Mouse (Mus musculus) intestine, embryonic 14.5 days (tissue): ENCODE measurements around the gene 4933424G06Rik. TPM values are rescaled to one million over a fixed set of nuclear protein-coding genes. Genes with fewer than 3 reads are reported as not detected.

Experiments
- ATAC-seq: fragments of 200-750 bp; cut with Nextera tagmentation; replicated peaks from 2 replicates; pipeline ENCODE4 v1.8.0; 2017; ENCODE audit warnings: low read depth, moderate number of reproducible peaks, moderate TSS enrichment, moderate library complexity; ENCODE audit not compliant: low FRiP score, low TSS enrichment
- DNase-seq: peaks from one replicate; pipeline ENCODE4 v3.0.0-alpha.2; 2018; ENCODE audit warnings: low spot score
- H3K27ac ChIP-seq: fragments of 300-500 bp; sonication (generic); 2 replicates; pipeline ENCODE4 v1.5.1; 2014; ENCODE audit warnings: low read depth, mild to moderate bottlenecking, control low read depth
- H3K27me3 ChIP-seq: fragments of 300-500 bp; sonication (generic); replicated peaks from 2 replicates; pipeline ENCODE4 v1.6.1; 2014; ENCODE audit warnings: low read length, control low read depth; ENCODE audit not compliant: control insufficient read depth, insufficient read depth
- H3K36me3 ChIP-seq: fragments of 300-500 bp; sonication (generic); 2 replicates; pipeline ENCODE4 v1.6.1; 2014; ENCODE audit warnings: low read length, control low read depth; ENCODE audit not compliant: control insufficient read depth, insufficient read depth
- H3K4me1 ChIP-seq: fragments of 300-500 bp; sonication (generic); replicated peaks from 2 replicates; pipeline ENCODE4 v1.6.1; 2014; ENCODE audit warnings: low read length, control low read depth, mixed read lengths; ENCODE audit not compliant: control insufficient read depth, insufficient read depth
- H3K4me2 ChIP-seq: fragments of 300-500 bp; sonication (generic); 2 replicates; pipeline ENCODE4 v1.6.1; 2014; ENCODE audit warnings: low read length
- H3K4me3 ChIP-seq: fragments of 300-500 bp; sonication (generic); 2 replicates; pipeline ENCODE4 v1.5.1; 2014; ENCODE audit warnings: low read depth, low read length, control low read depth, mixed read lengths
- H3K9ac ChIP-seq: fragments of 300-500 bp; sonication (generic); 2 replicates; pipeline ENCODE4 v1.6.1; 2014; ENCODE audit warnings: mild to moderate bottlenecking, low read length
- H3K9me3 ChIP-seq: fragments of 300-500 bp; sonication (generic); 2 replicates; pipeline ENCODE4 v1.6.1; 2016; ENCODE audit warnings: low read length, control low read depth; ENCODE audit not compliant: control insufficient read depth
- WGBS: fragments of 180-500 bp; shearing (Covaris S2); extraction: QIAGEN DNeasy Blood & Tissue Kit; methylation state at CpG from one replicate; pipeline ENCODE4 v1.1.7; 2014; 5-methylcytosine and 5-hydroxymethylcytosine counted together
- polyA plus RNA-seq: library from polyadenylated mRNA; unstranded; fragments of >200 nt; fragmentation: Nextera tagmentation; extraction: Ambion mirVana; gene quantifications from 2 replicates; pipeline ENCODE4 v1.2.1, GENCODE M21; 2014

4933424G06Rik gene
- polyA plus RNA-seq, 1 experiment from 2014 or later, result not detected

- no peaks in the 10 kb centered on the region for H3K27me3 ChIP-seq
- no peaks in the 10 kb centered on the region for H3K9me3 ChIP-seq
- H3K4me2 ChIP-seq, result no peak overlapping the region
- no peak for DNase-seq
- no peak overlapping the region for H3K27ac ChIP-seq
- 53% methylated on average over 16 of the region's 16 CpGs for WGBS
- peaks cover 7% of the 10 kb centered on the region; the same call in 1 of the 2 replicates for H3K4me1 ChIP-seq
- ATAC-seq, result no peak
- no peak overlapping the region for H3K9ac ChIP-seq
- H3K36me3 ChIP-seq, result no peaks in the 10 kb centered on the region
- H3K4me3 ChIP-seq, result no peak overlapping the region
Observed at GRCm38 (mm10) chr1:36723146-36724056, 13.5 kb downstream of the 4933424G06Rik start.

DNA sequence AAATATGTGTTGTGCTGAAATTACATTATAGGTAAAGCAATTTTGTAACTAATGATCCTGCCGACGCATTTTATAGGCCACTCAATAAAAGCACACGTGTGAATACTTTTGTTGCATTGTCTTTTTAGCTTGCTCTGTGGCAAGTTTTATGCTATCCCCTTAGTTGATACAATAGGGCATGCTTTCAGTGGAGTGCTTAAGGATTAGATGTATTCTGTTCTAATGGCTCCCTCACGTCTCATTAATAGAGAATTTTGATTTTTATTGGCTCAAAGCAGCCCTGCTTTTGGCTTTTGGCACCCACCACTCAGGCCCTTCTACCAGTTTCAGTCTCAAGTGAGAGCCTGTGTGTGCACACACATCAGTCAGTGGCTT lies 14.1 kb downstream of the 4933424G06Rik start:
- no peak for ATAC-seq
- no peak overlapping the region for H3K9ac ChIP-seq
- peaks cover 7% of the 10 kb centered on the region; the same call in 1 of the 2 replicates for H3K4me1 ChIP-seq
- no peak overlapping the region for H3K4me2 ChIP-seq
- DNase-seq, result no peak
- no peaks in the 10 kb centered on the region for H3K9me3 ChIP-seq
- no peak overlapping the region for H3K4me3 ChIP-seq
- H3K36me3 ChIP-seq, result no peaks in the 10 kb centered on the region
- H3K27me3 ChIP-seq, result no peaks in the 10 kb centered on the region
- 69% methylated on average over 4 of the region's 4 CpGs for WGBS
- no peak overlapping the region for H3K27ac ChIP-seq

GRCm38 (mm10) chr1:36737300-36737699 lies 27.4 kb downstream of the 4933424G06Rik start:
- ATAC-seq, result peak; percentile 50; the same call in 1 of the 2 replicates
- 13% methylated on average over 4 of the region's 4 CpGs for WGBS
- H3K36me3 ChIP-seq, result no peaks in the 10 kb centered on the region
- no peaks in the 10 kb centered on the region for H3K9me3 ChIP-seq
- no peak overlapping the region for H3K27ac ChIP-seq
- no peak overlapping the region for H3K9ac ChIP-seq
- no peak overlapping the region for H3K4me2 ChIP-seq
- H3K27me3 ChIP-seq, result no peaks in the 10 kb centered on the region
- DNase-seq, result peak; percentile 91
- H3K4me1 ChIP-seq, result no peaks in the 10 kb centered on the region
- no peak overlapping the region for H3K4me3 ChIP-seq

DNA sequence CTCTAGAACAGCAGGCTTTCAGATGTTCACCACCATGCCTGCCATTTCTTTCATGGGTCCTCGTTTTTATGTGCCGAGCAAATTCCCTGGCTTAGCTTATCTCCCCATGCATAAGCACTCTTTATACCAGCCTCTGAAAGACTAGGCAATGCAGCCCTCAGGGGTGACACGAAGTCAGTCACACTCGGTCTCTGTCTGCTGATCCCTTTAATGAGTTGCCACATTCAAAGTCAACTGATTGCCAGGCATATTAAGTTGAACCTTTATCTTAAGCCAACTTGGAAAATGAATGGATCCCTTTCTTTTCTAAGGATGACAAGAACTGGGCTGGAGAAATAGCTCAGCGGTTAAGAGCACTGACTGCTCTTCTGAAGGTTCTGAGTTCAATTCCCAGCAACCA lies 29.3 kb downstream of the 4933424G06Rik start:
- Histone ChIP-seq H3K4me1 (peaks cover under 1% of the 10 kb centered on the region; the same call in 1 of the 2 replicates), H3K36me3 (no peaks in the 10 kb centered on the region), H3K9me3 (no peaks in the 10 kb centered on the region), H3K4me3 (no peak overlapping the region), H3K27ac (no peak overlapping the region), H3K4me2 (no peak overlapping the region), H3K27me3 (0 out of 2 replicates have a peak, but pooled peaks cover 4% of the 10 kb centered on the region), H3K9ac (no peak overlapping the region)
- DNase-seq, result no peak
- no peak for ATAC-seq
- WGBS, result 75% methylated on average over 5 of the region's 5 CpGs

GRCm38 (mm10) chr1:36743046-36743445 lies 33.1 kb downstream of the 4933424G06Rik start:
- no peak overlapping the region for H3K4me3 ChIP-seq
- DNase-seq (no peak), ATAC-seq (no peak)
- H3K9ac ChIP-seq, result no peak overlapping the region
- 0 out of 2 replicates have a peak, but pooled peaks cover 4% of the 10 kb centered on the region for H3K27me3 ChIP-seq
- H3K36me3 ChIP-seq, result no peaks in the 10 kb centered on the region
- H3K9me3 ChIP-seq, result no peaks in the 10 kb centered on the region
- no peak overlapping the region for H3K27ac ChIP-seq
- no peak overlapping the region for H3K4me2 ChIP-seq
- WGBS, result 79% methylated on average over 9 of the region's 9 CpGs
- peaks cover 4% of the 10 kb centered on the region; the same call in 1 of the 2 replicates for H3K4me1 ChIP-seq

- 25% methylated on average over 17 of the region's 17 CpGs for WGBS
- Histone ChIP-seq H3K36me3 (no peaks in the 10 kb centered on the region), H3K4me3 (no peak overlapping the region), H3K4me1 (peaks cover 4% of the 10 kb centered on the region; the same call in 1 of the 2 replicates), H3K9ac (no peak overlapping the region), H3K27ac (no peak overlapping the region), H3K9me3 (no peaks in the 10 kb centered on the region), H3K4me2 (peak overlapping the region; percentile 41), H3K27me3 (0 out of 2 replicates have a peak, but pooled peaks cover 4% of the 10 kb centered on the region)
- ATAC-seq (peak; percentile 57; the same call in 1 of the 2 replicates), DNase-seq (peak; percentile 85)
Observed at GRCm38 (mm10) chr1:36744268-36744944, 34.5 kb downstream of the 4933424G06Rik start.

- Histone ChIP-seq H3K9ac (no peak overlapping the region), H3K4me2 (no peak overlapping the region), H3K4me3 (no peak overlapping the region), H3K9me3 (no peaks in the 10 kb centered on the region), H3K36me3 (no peaks in the 10 kb centered on the region), H3K27me3 (0 out of 2 replicates have a peak, but pooled peaks cover 4% of the 10 kb centered on the region), H3K4me1 (peaks cover 4% of the 10 kb centered on the region; the same call in 1 of the 2 replicates), H3K27ac (no peak overlapping the region)
- ATAC-seq, result no peak
- 57% methylated on average over 4 of the region's 4 CpGs for WGBS
- DNase-seq, result no peak
Observed at GRCm38 (mm10) chr1:36745661-36746060, 35.7 kb downstream of the 4933424G06Rik start.

DNA sequence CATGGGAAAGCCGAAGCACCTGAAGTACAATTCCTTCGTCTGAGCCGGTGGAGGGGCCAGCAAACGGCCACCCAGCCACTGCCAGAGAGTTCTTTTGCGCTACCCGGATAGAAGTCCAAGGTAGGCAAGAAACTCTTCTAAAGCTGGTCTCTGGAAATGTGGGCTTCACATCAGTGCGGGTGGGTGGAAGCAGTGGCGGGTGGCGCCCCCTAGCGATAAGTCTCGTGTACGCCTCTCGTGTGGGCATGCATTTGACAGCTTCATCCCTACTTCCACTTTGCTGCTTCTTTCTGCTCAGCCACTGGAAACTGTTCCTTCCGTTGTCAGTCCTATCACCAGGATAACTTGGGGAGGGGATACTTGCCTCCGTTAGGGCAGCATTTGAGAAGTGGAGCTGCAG lies 36.5 kb downstream of the 4933424G06Rik start:
- no peak overlapping the region for H3K27ac ChIP-seq
- H3K4me3 ChIP-seq, result no peak overlapping the region
- H3K9ac ChIP-seq, result no peak overlapping the region
- WGBS, result 49% methylated on average over 15 of the region's 15 CpGs
- H3K4me1 ChIP-seq, result peaks cover 4% of the 10 kb centered on the region; the same call in 1 of the 2 replicates
- DNase-seq, result peak; percentile 71
- no peak for ATAC-seq
- no peak overlapping the region for H3K4me2 ChIP-seq
- H3K36me3 ChIP-seq, result no peaks in the 10 kb centered on the region
- H3K9me3 ChIP-seq, result no peaks in the 10 kb centered on the region
- 0 out of 2 replicates have a peak, but pooled peaks cover 4% of the 10 kb centered on the region for H3K27me3 ChIP-seq
